Mouse (Mus musculus) myocyte (in vitro differentiated cells): ENCODE data around the gene Krt83.

Experiments
- E2F4 ChIP-seq: IDR thresholded peaks from one replicate; pipeline ENCODE4 v1.6.1; 2011; ENCODE audit warnings: mild to moderate bottlenecking, control low read depth, moderate library complexity; ENCODE audit not compliant: insufficient read depth
- MYOD1 ChIP-seq, 3 experiments: IDR thresholded peaks; one replicate each; pipeline ENCODE4 v1.6.1; 2011; ENCODE audit warnings: control low read depth in 2 of 3, low read depth in 2 of 3, mild to moderate bottlenecking in 2 of 3, moderate library complexity in 1 of 3; ENCODE audit not compliant: insufficient read length in 2 of 3, control insufficient read depth in 1 of 3
- POLR2A ChIP-seq: IDR thresholded peaks from one replicate; pipeline ENCODE4 v1.6.1; 2011; ENCODE audit warnings: low read depth, mild to moderate bottlenecking, control low read depth, moderate library complexity; ENCODE audit not compliant: insufficient read length
- TCF12 ChIP-seq: IDR thresholded peaks from one replicate; pipeline ENCODE4 v1.6.1; 2011; ENCODE audit warnings: mild to moderate bottlenecking, control low read depth; ENCODE audit not compliant: poor library complexity, insufficient read depth, severe bottlenecking
- TCF3 ChIP-seq: IDR thresholded peaks from one replicate; pipeline ENCODE4 v1.6.1; 2011; ENCODE audit warnings: low read depth, control low read depth; ENCODE audit not compliant: insufficient read length
- USF1 ChIP-seq: IDR thresholded peaks from one replicate; pipeline ENCODE4 v1.6.1; 2011; ENCODE audit warnings: low read depth, mild to moderate bottlenecking, control low read depth, moderate library complexity

DNA sequence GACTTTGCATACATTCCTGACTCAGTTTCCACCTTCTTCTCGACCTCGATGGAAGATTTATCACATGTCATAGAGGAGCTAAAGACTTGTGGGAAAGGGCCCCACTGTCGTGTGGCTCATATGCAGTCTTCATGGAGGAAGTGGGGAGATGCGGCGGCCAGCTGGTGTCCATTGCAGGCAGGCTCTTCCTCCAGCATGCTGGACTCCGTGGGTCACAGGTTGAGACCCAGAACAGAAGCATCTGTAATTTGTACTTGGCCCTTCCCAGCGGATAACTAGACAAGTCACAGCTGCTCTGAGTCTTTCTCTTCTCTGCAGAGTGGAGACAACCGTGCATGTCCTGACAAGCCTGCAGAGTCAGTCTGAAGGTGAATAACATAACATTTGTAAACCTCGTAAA, 16.9 kb upstream of the Krt83 start:
- TF ChIP-seq TCF3 (no peak), TCF12 (no peak), E2F4 (no peak), POLR2A (no peak), USF1 (no peak), MYOD1 (IDR thresholded peaks at IDR 0.05; ENCODE audit: control insufficient read depth in 1 of 3, insufficient read length in 2 of 3, low read depth in 2 of 3) (no peak)
